Mouse (Mus musculus) E14TG2a.4 (cell line): ENCODE results near the gene 2310011J03Rik.

ENCODE experiments used
- H3K27me3 ChIP-seq: 2 replicates; pipeline ENCODE4 v1.6.1; 2014; ENCODE audit warnings: low read length, control low read depth; ENCODE audit not compliant: insufficient read depth
- H3K36me3 ChIP-seq: 2 replicates; pipeline ENCODE4 v1.6.1; 2014; ENCODE audit warnings: low read length, control low read depth; ENCODE audit not compliant: insufficient read depth
- H3K4me1 ChIP-seq: replicated peaks from 2 replicates; pipeline ENCODE4 v1.6.1; 2014; ENCODE audit warnings: low read depth, low read length, control low read depth
- H3K4me3 ChIP-seq: replicated peaks from 2 replicates; pipeline ENCODE4 v1.5.1; 2014; ENCODE audit warnings: mild to moderate bottlenecking, low read length
- H3K9me3 ChIP-seq: 2 replicates; pipeline ENCODE4 v1.6.1; 2014; ENCODE audit warnings: low read length, control low read depth
- CTCF ChIP-seq: conservative IDR thresholded peaks from 2 replicates; pipeline ENCODE4 v1.5.1; 2014; ENCODE audit warnings: low read length
- NANOG ChIP-seq: IDR thresholded peaks from 2 replicates; pipeline ENCODE4 v1.6.1; 2014; ENCODE audit warnings: borderline replicate concordance, low read length, mixed read lengths
- POU5F1 ChIP-seq: IDR thresholded peaks from 2 replicates; pipeline ENCODE4 v1.6.1; 2014; ENCODE audit warnings: low read length, borderline replicate concordance

Gene 2310011J03Rik

GRCm38 (mm10) chr10:80339941-80340750 lies 19.8 kb upstream of the 2310011J03Rik start:
- no peak for TF ChIP-seq NANOG
- TF ChIP-seq CTCF = peak; percentile 92
- no peak for TF ChIP-seq POU5F1
- H3K9me3 ChIP-seq = no peaks in the 10 kb centered on the region
- H3K4me3 ChIP-seq = peak overlapping the region; percentile 76; the same call in 1 of the 2 replicates
- H3K4me1 ChIP-seq = peaks cover 89% of the 10 kb centered on the region
- peaks cover 31% of the 10 kb centered on the region for H3K27me3 ChIP-seq
- H3K36me3 ChIP-seq = peaks cover 16% of the 10 kb centered on the region

- peaks cover 15% of the 10 kb centered on the region for H3K27me3 ChIP-seq
- H3K4me1 ChIP-seq = peaks cover 91% of the 10 kb centered on the region
- peaks cover 42% of the 10 kb centered on the region for H3K36me3 ChIP-seq
- no peak overlapping the region for H3K4me3 ChIP-seq
- no peaks in the 10 kb centered on the region for H3K9me3 ChIP-seq
- TF ChIP-seq POU5F1 (no peak), NANOG (no peak), CTCF (no peak)
Measured at GRCm38 (mm10) chr10:80336263-80336662, 15.9 kb upstream of the 2310011J03Rik start.

- Histone ChIP-seq H3K36me3 (peaks cover 42% of the 10 kb centered on the region), H3K4me3 (no peak overlapping the region), H3K27me3 (peaks cover 13% of the 10 kb centered on the region; the same call in 1 of the 2 replicates), H3K9me3 (no peaks in the 10 kb centered on the region), H3K4me1 (peaks cover 82% of the 10 kb centered on the region)
- TF ChIP-seq CTCF (no peak), NANOG (no peak), POU5F1 (no peak)
Measured at GRCm38 (mm10) chr10:80332525-80332989, 12.2 kb upstream of the 2310011J03Rik start.

- Histone ChIP-seq H3K4me3 (peak overlapping the region; percentile 88; the same call in 1 of the 2 replicates), H3K27me3 (peaks cover 13% of the 10 kb centered on the region; the same call in 1 of the 2 replicates), H3K9me3 (no peaks in the 10 kb centered on the region), H3K36me3 (peaks cover 42% of the 10 kb centered on the region), H3K4me1 (peaks cover 75% of the 10 kb centered on the region)
- TF ChIP-seq NANOG (no peak), POU5F1 (no peak), CTCF (no peak)
Measured at GRCm38 (mm10) chr10:80331636-80332524, 11.5 kb upstream of the 2310011J03Rik start.

DNA sequence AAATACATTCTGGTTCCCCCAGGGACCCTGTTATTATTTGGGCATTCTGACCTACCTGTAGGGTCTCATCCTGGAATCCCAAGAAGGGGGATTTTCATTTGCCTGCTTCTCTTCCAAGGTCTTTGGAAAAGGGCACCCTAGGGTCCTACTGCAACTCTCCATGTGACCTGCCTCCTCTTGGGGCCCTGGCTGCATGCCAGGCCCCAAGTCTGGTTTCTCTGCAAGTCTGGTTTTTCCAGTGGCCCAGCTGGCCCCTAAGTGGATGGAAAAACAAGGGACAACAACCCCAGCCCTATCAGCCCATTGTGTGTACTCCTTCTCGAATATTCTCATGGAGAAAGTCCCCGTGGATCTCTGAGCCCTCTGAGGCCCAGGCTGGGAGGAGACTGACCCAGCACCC lies 10.6 kb upstream of the 2310011J03Rik start:
- no peak for TF ChIP-seq CTCF
- no peak for TF ChIP-seq POU5F1
- no peak for TF ChIP-seq NANOG
- H3K4me1 ChIP-seq = peaks cover 69% of the 10 kb centered on the region
- peaks cover 33% of the 10 kb centered on the region for H3K36me3 ChIP-seq
- H3K27me3 ChIP-seq = peaks cover 16% of the 10 kb centered on the region; the same call in 1 of the 2 replicates
- H3K9me3 ChIP-seq = no peaks in the 10 kb centered on the region
- H3K4me3 ChIP-seq = peak overlapping the region; percentile 88

- no peaks in the 10 kb centered on the region for H3K9me3 ChIP-seq
- H3K36me3 ChIP-seq = peaks cover 25% of the 10 kb centered on the region
- H3K4me3 ChIP-seq = peak overlapping the region; percentile 88
- H3K4me1 ChIP-seq = peaks cover 68% of the 10 kb centered on the region
- H3K27me3 ChIP-seq = peaks cover 24% of the 10 kb centered on the region
- TF ChIP-seq POU5F1 (no peak), NANOG (no peak), CTCF (no peak)
Measured at GRCm38 (mm10) chr10:80330084-80330483, 9.7 kb upstream of the 2310011J03Rik start.

DNA sequence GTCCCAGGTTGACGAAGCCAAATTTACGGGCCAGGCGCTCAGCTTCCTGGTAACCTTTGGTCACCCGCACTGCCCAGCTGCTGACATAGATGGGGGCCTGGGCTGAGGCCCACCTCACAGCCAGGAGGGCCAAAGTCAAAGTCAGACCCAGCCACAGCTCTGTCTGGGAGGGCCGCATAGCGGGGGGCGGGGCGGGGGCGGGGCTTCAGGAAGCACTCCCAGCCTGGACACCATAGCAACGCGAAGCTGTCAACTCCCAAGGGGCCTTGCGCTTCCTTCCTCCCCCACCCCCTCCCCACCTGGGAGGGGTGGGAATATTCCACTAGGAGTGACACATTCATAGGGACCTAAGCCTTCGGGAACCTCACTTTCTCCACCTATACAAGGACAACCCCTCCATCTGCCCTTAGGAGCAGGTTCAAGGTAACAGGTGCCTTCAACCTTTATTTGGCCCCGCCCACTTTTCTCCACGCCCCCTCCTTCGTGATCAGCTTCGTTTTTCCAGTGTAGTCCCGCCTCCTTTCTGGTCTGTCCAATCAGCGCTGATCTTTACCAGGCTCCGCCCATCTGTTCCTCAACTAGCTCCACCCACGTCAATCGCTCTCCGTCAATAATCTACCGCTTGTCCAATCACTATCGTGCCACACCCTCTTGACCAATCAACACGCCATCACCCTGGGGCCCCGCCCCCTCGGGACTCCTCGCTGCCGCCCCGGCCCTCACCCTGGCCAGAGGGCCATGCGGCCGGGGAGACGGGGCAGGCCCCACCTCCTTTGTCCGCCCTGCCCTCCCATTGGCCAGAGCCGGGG lies 9.1 kb upstream of the 2310011J03Rik start, which contains the start of the genes Pcsk4 and Reep6:
Gene Pcsk4, minus strand, starts transcription at position 226 of the 809 bp plus-strand sequence.
Gene Reep6, plus strand, starts transcription at position 681 of the 809 bp plus-strand sequence.
- TF ChIP-seq POU5F1 (no peak), NANOG (no peak), CTCF (no peak)
- Histone ChIP-seq H3K27me3 (peaks cover 28% of the 10 kb centered on the region), H3K4me1 (peaks cover 68% of the 10 kb centered on the region), H3K36me3 (peaks cover 19% of the 10 kb centered on the region), H3K9me3 (no peaks in the 10 kb centered on the region), H3K4me3 (peak within 1 kb of the TSS; percentile 88)
